Mouse (Mus musculus) liver, adult 10 weeks (tissue): ENCODE data around the gene H2-M10.4. TPM values are rescaled to one million over a fixed set of nuclear protein-coding genes. Genes with fewer than 3 reads are reported as not detected.

Experiments used
- polyA plus RNA-seq: library from polyadenylated mRNA; stranded (reverse); fragments of 350-450 nt; fragmentation: Illumina TruSeq; extraction: RNeasy Lipid Tissue Mini Kit (QIAGEN cat#74804); gene quantifications from one replicate; pipeline ENCODE4 v1.2.3, GENCODE M21; 2014; ENCODE audit warnings: low read depth, low replicate concordance

Gene H2-M10.4
- not detected for polyA plus RNA-seq

GRCm38 (mm10) chr17:36462234-36462633 is at the start of gene H2-M10.4:
Gene H2-M10.4, minus strand, starts transcription at chr17:36462334.

Other genes with a start within 250 kb of the H2-M10.4 start
- 2.5 TPM for gene Rpp21, start 204.3 kb downstream of the H2-M10.4 start, polyA plus RNA-seq
- gene Trim39, start 190.1 kb downstream of the H2-M10.4 start, polyA plus RNA-seq: 9.3 TPM
- gene H2-M10.2, start 175.8 kb downstream of the H2-M10.4 start, polyA plus RNA-seq: not detected
- gene H2-M10.1, start 136.2 kb downstream of the H2-M10.4 start, polyA plus RNA-seq: not detected
- not detected for gene H2-M10.3, start 93.9 kb downstream of the H2-M10.4 start, polyA plus RNA-seq
- not detected for gene H2-M11, start 84.7 kb upstream of the H2-M10.4 start, polyA plus RNA-seq
- not detected for gene H2-M9, start 180.3 kb upstream of the H2-M10.4 start, polyA plus RNA-seq
- not detected for gene H2-M1, start 209.9 kb upstream of the H2-M10.4 start, polyA plus RNA-seq